Mouse (Mus musculus): ENCODE results near the gene Tmem42. TPM values are rescaled to one million over a fixed set of nuclear protein-coding genes. Genes with fewer than 3 reads are reported as not detected.

Tmem42 gene
- 15.1 TPM for polyA plus RNA-seq (2014; fragmentation: Illumina TruSeq; extraction: RNeasy Lipid Tissue Mini Kit (QIAGEN cat#74804); ENCODE audit: low read depth, low replicate concordance)

GRCm38 (mm10) chr9:123020995-123021631, at the start of gene Tmem42:
Gene Tmem42 (plus strand): TSS chr9:123021326.

GRCm38 (mm10) chr9:123034426-123034825, 13.3 kb downstream of the Tmem42 start, which contains the start of gene Tgm4:
Gene Tgm4 (plus strand): TSS chr9:123034726.

Other genes with a start within 250 kb of the Tmem42 start
- gene Tcaim, start 215.8 kb upstream of the Tmem42 start, polyA plus RNA-seq (2014; fragmentation: Illumina TruSeq; extraction: RNeasy Lipid Tissue Mini Kit (QIAGEN cat#74804); ENCODE audit: low read depth, low replicate concordance) = 53.7 TPM
- gene Gm35549, start 177.3 kb upstream of the Tmem42 start, polyA plus RNA-seq (2014; fragmentation: Illumina TruSeq; extraction: RNeasy Lipid Tissue Mini Kit (QIAGEN cat#74804); ENCODE audit: low read depth, low replicate concordance) = not detected
- gene Zfp445, start 155.3 kb upstream of the Tmem42 start, polyA plus RNA-seq (2014; fragmentation: Illumina TruSeq; extraction: RNeasy Lipid Tissue Mini Kit (QIAGEN cat#74804); ENCODE audit: low read depth, low replicate concordance) = 173 TPM
- gene Zkscan7, start 135.6 kb upstream of the Tmem42 start, polyA plus RNA-seq (2014; fragmentation: Illumina TruSeq; extraction: RNeasy Lipid Tissue Mini Kit (QIAGEN cat#74804); ENCODE audit: low read depth, low replicate concordance) = 21.9 TPM
- gene Zfp105, start 98.3 kb upstream of the Tmem42 start, polyA plus RNA-seq (2014; fragmentation: Illumina TruSeq; extraction: RNeasy Lipid Tissue Mini Kit (QIAGEN cat#74804); ENCODE audit: low read depth, low replicate concordance) = 6.7 TPM
- 109 TPM for gene 1110059G10Rik, start 70.3 kb upstream of the Tmem42 start, polyA plus RNA-seq (2014; fragmentation: Illumina TruSeq; extraction: RNeasy Lipid Tissue Mini Kit (QIAGEN cat#74804); ENCODE audit: low read depth, low replicate concordance)
- gene Kif15, start 70.3 kb upstream of the Tmem42 start, polyA plus RNA-seq (2014; fragmentation: Illumina TruSeq; extraction: RNeasy Lipid Tissue Mini Kit (QIAGEN cat#74804); ENCODE audit: low read depth, low replicate concordance) = 5.4 TPM
- not detected for gene Tgm4, start 13.4 kb downstream of the Tmem42 start, polyA plus RNA-seq (2014; fragmentation: Illumina TruSeq; extraction: RNeasy Lipid Tissue Mini Kit (QIAGEN cat#74804); ENCODE audit: low read depth, low replicate concordance)
- gene Zdhhc3, start 91.9 kb downstream of the Tmem42 start, polyA plus RNA-seq (2014; fragmentation: Illumina TruSeq; extraction: RNeasy Lipid Tissue Mini Kit (QIAGEN cat#74804); ENCODE audit: low read depth, low replicate concordance) = 50.1 TPM
- 9.0 TPM for gene Exosc7, start 91.9 kb downstream of the Tmem42 start, polyA plus RNA-seq (2014; fragmentation: Illumina TruSeq; extraction: RNeasy Lipid Tissue Mini Kit (QIAGEN cat#74804); ENCODE audit: low read depth, low replicate concordance)
- not detected for gene Clec3b, start 129.6 kb downstream of the Tmem42 start, polyA plus RNA-seq (2014; fragmentation: Illumina TruSeq; extraction: RNeasy Lipid Tissue Mini Kit (QIAGEN cat#74804); ENCODE audit: low read depth, low replicate concordance)
- 0.17 TPM for gene Cdcp1, start 194.7 kb downstream of the Tmem42 start, polyA plus RNA-seq (2014; fragmentation: Illumina TruSeq; extraction: RNeasy Lipid Tissue Mini Kit (QIAGEN cat#74804); ENCODE audit: low read depth, low replicate concordance)
- gene Tmem158, start 239.4 kb downstream of the Tmem42 start, polyA plus RNA-seq (2014; fragmentation: Illumina TruSeq; extraction: RNeasy Lipid Tissue Mini Kit (QIAGEN cat#74804); ENCODE audit: low read depth, low replicate concordance) = 13.2 TPM